Mouse (Mus musculus): ENCODE data around the gene Flt3l. TPM values are rescaled to one million over a fixed set of nuclear protein-coding genes. Genes with fewer than 3 reads are reported as not detected.
"Not testable (repeated sequence)": the region's sequence is repeated elsewhere in the genome, so short reads cannot be mapped to it uniquely, and the experiment has no call there.

Flt3l gene
- polyA plus RNA-seq, 1 experiment from 2014 or later = 2.5 TPM

- H3K4me2 ChIP-seq (ENCODE audit: low read depth, low read length) = no peak overlapping the region
- H3K27me3 ChIP-seq (replicated peaks; ENCODE audit: control insufficient read depth, insufficient read depth, low read length) = no peaks in the 10 kb centered on the region
- H3K9ac ChIP-seq (ENCODE audit: low read depth, low read length) = 0 out of 2 replicates have a peak overlapping the region, but pooled peaks have one; percentile 33
- peak; percentile 58 for ATAC-seq
- no peak overlapping the region for H3K4me3 ChIP-seq (ENCODE audit: low read length)
- no peaks in the 10 kb centered on the region for H3K9me3 ChIP-seq (ENCODE audit: control insufficient read depth, low read length)
- H3K27ac ChIP-seq (ENCODE audit: low read length) = peak overlapping the region; percentile 88
- H3K4me1 ChIP-seq (ENCODE audit: control insufficient read depth, insufficient read depth, low read length) = peaks cover 15% of the 10 kb centered on the region
- 49% methylated on average over 2 of the region's 2 CpGs for whole genome bisulfite sequencing
- H3K36me3 ChIP-seq (ENCODE audit: control insufficient read depth, insufficient read depth, low read length) = no peaks in the 10 kb centered on the region
Measured at GRCm38 (mm10) chr7:45113476-45113875, 22.8 kb downstream of the Flt3l start.

- ATAC-seq = peak; percentile 89
- no peaks in the 10 kb centered on the region for H3K9me3 ChIP-seq (ENCODE audit: control insufficient read depth, low read length)
Measured at GRCm38 (mm10) chr7:45112529-45112928, 23.7 kb downstream of the Flt3l start.

GRCm38 (mm10) chr7:45111940-45112339 is 24.3 kb downstream of the Flt3l start:
- no peak overlapping the region for H3K4me2 ChIP-seq (ENCODE audit: low read depth, low read length)
- H3K36me3 ChIP-seq (ENCODE audit: control insufficient read depth, insufficient read depth, low read length) = no peaks in the 10 kb centered on the region
- H3K4me3 ChIP-seq (ENCODE audit: low read length) = no peak overlapping the region
- H3K9me3 ChIP-seq (ENCODE audit: control insufficient read depth, low read length) = no peaks in the 10 kb centered on the region
- ATAC-seq = no peak
- no peaks in the 10 kb centered on the region for H3K27me3 ChIP-seq (replicated peaks; ENCODE audit: control insufficient read depth, insufficient read depth, low read length)
- peak overlapping the region; percentile 43 for H3K27ac ChIP-seq (ENCODE audit: low read length)
- H3K9ac ChIP-seq (ENCODE audit: low read depth, low read length) = no peak overlapping the region
- H3K4me1 ChIP-seq (ENCODE audit: control insufficient read depth, insufficient read depth, low read length) = peaks cover 12% of the 10 kb centered on the region
- WGBS = 45% methylated on average over 2 of the region's 2 CpGs

More at GRCm38 (mm10) chr7:45112529-45112928, 23.7 kb downstream of the Flt3l start:
- no peaks in the 10 kb centered on the region for H3K27me3 ChIP-seq (replicated peaks; ENCODE audit: control insufficient read depth, insufficient read depth, low read length)
- peaks cover 15% of the 10 kb centered on the region for H3K4me1 ChIP-seq (ENCODE audit: control insufficient read depth, insufficient read depth, low read length)
- no peak overlapping the region for H3K4me2 ChIP-seq (ENCODE audit: low read depth, low read length)
- H3K36me3 ChIP-seq (ENCODE audit: control insufficient read depth, insufficient read depth, low read length) = no peaks in the 10 kb centered on the region
- H3K9ac ChIP-seq (ENCODE audit: low read depth, low read length) = no peak overlapping the region
- peak overlapping the region; percentile 43 for H3K27ac ChIP-seq (ENCODE audit: low read length)
- 32% methylated on average over 3 of the region's 3 CpGs for WGBS
- no peak overlapping the region for H3K4me3 ChIP-seq (ENCODE audit: low read length)

- not testable (repeated sequence) for H3K36me3 ChIP-seq (ENCODE audit: control insufficient read depth, insufficient read depth, low read length); H3K4me3 ChIP-seq (ENCODE audit: low read length); H3K4me1 ChIP-seq (ENCODE audit: control insufficient read depth, insufficient read depth, low read length); ATAC-seq; H3K9ac ChIP-seq (ENCODE audit: low read depth, low read length); H3K9me3 ChIP-seq (ENCODE audit: control insufficient read depth, low read length); H3K27ac ChIP-seq (ENCODE audit: low read length); H3K4me2 ChIP-seq (ENCODE audit: low read depth, low read length); H3K27me3 ChIP-seq (replicated peaks; ENCODE audit: control insufficient read depth, insufficient read depth, low read length)
- 92% methylated on average over 4 of the region's 4 CpGs for WGBS
Measured at GRCm38 (mm10) chr7:45110089-45110488, 26.1 kb downstream of the Flt3l start.

DNA sequence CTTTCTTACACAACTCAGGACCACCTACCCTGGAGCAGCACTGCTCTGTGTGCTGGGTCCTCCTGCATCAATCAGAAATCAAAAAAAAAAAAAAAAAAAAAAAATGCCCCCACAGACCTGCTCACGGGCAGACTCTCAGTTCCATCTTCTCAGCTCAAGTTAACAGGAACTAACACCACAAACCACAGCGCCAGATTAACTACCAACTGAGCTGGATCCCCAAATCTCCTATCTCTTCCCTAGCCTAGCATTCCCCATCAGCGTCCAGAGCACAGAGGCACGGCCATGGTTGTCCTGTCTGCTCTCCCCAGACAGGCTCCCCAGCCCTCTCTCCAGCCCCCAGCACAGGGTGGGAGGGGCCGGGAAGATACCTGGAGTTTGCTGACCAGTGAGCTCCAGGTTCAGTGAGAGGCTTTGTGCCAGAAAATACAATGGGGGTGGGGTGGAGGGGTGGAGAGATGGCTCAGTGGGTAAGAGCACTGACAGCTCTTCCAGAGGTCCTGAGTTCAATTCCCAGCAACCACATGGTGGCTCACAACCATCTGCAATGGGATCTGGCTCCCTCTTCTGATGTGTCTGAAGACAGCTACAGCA is 29.1 kb downstream of the Flt3l start:
- 73% methylated on average over 5 of the region's 5 CpGs for WGBS
- no peak for ATAC-seq
- Histone ChIP-seq H3K4me3 (ENCODE audit: low read length) (no peak overlapping the region), H3K36me3 (ENCODE audit: control insufficient read depth, insufficient read depth, low read length) (no peaks in the 10 kb centered on the region), H3K9me3 (ENCODE audit: control insufficient read depth, low read length) (no peaks in the 10 kb centered on the region), H3K27me3 (replicated peaks; ENCODE audit: control insufficient read depth, insufficient read depth, low read length) (no peaks in the 10 kb centered on the region), H3K9ac (ENCODE audit: low read depth, low read length) (no peak overlapping the region), H3K4me1 (ENCODE audit: control insufficient read depth, insufficient read depth, low read length) (peaks cover 26% of the 10 kb centered on the region), H3K4me2 (ENCODE audit: low read depth, low read length) (no peak overlapping the region), H3K27ac (ENCODE audit: low read length) (no peak overlapping the region)

DNA sequence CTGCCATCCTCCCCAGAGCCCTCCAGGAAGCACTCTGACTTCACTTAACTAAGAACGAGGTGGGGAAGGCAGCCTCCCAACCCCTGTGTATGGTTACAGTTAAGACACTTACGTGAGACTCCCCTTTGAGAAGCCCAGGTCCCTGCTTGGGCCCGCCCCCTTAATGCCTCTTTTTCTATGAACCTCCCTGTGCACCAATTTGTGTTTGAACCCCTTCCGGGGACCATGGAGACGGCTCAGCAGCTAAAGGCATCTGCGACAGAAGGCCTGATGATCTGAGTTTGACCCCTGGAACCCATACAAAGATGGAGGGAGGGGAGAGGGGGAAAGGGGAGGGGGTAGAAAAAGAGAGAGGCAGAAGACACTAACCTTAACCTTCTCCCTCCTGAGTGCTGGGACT is 29.8 kb downstream of the Flt3l start:
- Histone ChIP-seq H3K4me1 (ENCODE audit: control insufficient read depth, insufficient read depth, low read length) (peaks cover 27% of the 10 kb centered on the region), H3K27ac (ENCODE audit: low read length) (no peak overlapping the region), H3K9me3 (ENCODE audit: control insufficient read depth, low read length) (no peaks in the 10 kb centered on the region), H3K27me3 (replicated peaks; ENCODE audit: control insufficient read depth, insufficient read depth, low read length) (no peaks in the 10 kb centered on the region), H3K9ac (ENCODE audit: low read depth, low read length) (no peak overlapping the region), H3K4me2 (ENCODE audit: low read depth, low read length) (no peak overlapping the region), H3K36me3 (ENCODE audit: control insufficient read depth, insufficient read depth, low read length) (no peaks in the 10 kb centered on the region), H3K4me3 (ENCODE audit: low read length) (no peak overlapping the region)
- no peak for ATAC-seq
- WGBS = 53% methylated on average over 6 of the region's 6 CpGs

DNA sequence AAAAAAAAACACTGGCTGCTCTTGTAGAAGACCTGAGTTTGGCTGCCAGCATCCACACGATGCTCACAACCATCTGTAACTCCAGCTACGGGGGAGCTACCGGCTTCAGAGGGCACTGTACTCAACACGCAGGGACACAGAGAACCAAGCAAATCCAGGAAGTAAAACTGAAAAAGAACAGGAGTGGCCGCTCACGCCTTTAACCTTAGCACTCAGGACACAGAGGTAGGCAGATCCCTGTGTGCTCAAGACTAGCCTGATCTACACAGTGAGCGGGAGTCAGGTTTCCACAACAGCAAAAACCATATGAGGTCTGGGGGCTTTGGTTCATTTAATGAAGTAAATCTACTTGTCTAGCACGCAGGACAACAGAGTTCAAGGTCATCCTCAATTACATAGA is 30.7 kb downstream of the Flt3l start:
- no peak overlapping the region for H3K4me3 ChIP-seq (ENCODE audit: low read length)
- H3K27me3 ChIP-seq (replicated peaks; ENCODE audit: control insufficient read depth, insufficient read depth, low read length) = no peaks in the 10 kb centered on the region
- no peak overlapping the region for H3K9ac ChIP-seq (ENCODE audit: low read depth, low read length)
- H3K36me3 ChIP-seq (ENCODE audit: control insufficient read depth, insufficient read depth, low read length) = no peaks in the 10 kb centered on the region
- ATAC-seq = peak; percentile 63
- peak overlapping the region; percentile 31 for H3K27ac ChIP-seq (ENCODE audit: low read length)
- peaks cover 25% of the 10 kb centered on the region for H3K4me1 ChIP-seq (ENCODE audit: control insufficient read depth, insufficient read depth, low read length)
- H3K9me3 ChIP-seq (ENCODE audit: control insufficient read depth, low read length) = no peaks in the 10 kb centered on the region
- H3K4me2 ChIP-seq (ENCODE audit: low read depth, low read length) = no peak overlapping the region
- 58% methylated on average over 8 of the region's 8 CpGs for WGBS

DNA sequence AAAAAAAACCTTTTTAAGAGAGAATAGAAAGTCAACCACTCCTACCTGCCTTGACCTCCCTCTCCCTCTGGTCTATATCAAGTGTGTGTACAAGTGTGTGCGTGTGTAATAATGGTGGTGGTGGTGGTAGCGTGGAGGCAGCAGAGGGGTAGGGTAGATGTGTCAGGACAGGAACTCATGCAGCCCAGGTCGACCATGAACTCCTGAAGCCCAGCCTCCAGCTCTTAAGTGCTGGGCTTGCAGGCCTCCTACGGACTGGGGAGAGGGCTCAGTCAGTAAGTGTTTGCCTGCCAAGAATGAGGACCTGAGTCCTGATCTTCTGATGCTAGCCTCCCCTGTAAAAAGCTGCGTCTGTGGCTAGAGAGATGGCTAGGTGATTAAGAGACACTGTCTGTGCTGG is 31.3 kb downstream of the Flt3l start:
- no peak overlapping the region for H3K9ac ChIP-seq (ENCODE audit: low read depth, low read length)
- H3K9me3 ChIP-seq (ENCODE audit: control insufficient read depth, low read length) = no peaks in the 10 kb centered on the region
- H3K27me3 ChIP-seq (replicated peaks; ENCODE audit: control insufficient read depth, insufficient read depth, low read length) = no peaks in the 10 kb centered on the region
- H3K4me2 ChIP-seq (ENCODE audit: low read depth, low read length) = no peak overlapping the region
- no peak for ATAC-seq
- WGBS = 80% methylated on average over 5 of the region's 5 CpGs
- H3K4me3 ChIP-seq (ENCODE audit: low read length) = no peak overlapping the region
- H3K27ac ChIP-seq (ENCODE audit: low read length) = 0 out of 2 replicates have a peak overlapping the region, but pooled peaks have one; percentile 11
- H3K4me1 ChIP-seq (ENCODE audit: control insufficient read depth, insufficient read depth, low read length) = peaks cover 25% of the 10 kb centered on the region
- no peaks in the 10 kb centered on the region for H3K36me3 ChIP-seq (ENCODE audit: control insufficient read depth, insufficient read depth, low read length)

DNA sequence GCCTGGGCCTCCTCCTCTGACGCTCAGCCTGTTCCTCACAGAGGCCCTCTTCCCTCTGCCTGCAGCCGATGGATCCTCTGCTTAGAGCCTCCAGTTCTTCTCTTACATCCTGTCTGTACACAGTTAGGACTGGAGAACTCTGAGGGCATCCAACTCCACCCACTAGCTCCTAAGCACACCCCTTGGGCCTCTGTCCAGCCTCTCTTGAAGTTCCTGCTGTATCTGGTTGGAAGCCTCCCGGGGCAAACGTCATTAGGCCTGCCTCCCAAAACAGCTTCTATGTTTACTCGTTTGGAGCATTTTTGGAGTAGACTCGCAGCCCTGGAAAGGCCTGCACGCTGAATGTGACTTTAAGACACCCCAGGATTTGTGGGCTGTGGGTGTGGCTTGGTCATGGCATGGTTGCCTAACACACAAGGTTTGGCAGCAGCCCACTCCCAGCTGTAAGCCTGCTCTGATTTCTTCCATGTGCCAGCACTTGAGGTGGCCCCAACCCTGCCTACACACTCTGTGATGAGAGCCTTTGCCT is 32.5 kb downstream of the Flt3l start, which contains the start of gene Fcgrt:
Gene Fcgrt, minus strand, starts transcription at position 200 of the 529 bp plus-strand sequence.
- WGBS = 19% methylated on average over 7 of the region's 7 CpGs
- Histone ChIP-seq H3K36me3 (ENCODE audit: control insufficient read depth, insufficient read depth, low read length) (no peaks in the 10 kb centered on the region), H3K9ac (ENCODE audit: low read depth, low read length) (peak within 1 kb of the TSS; percentile 75), H3K9me3 (ENCODE audit: control insufficient read depth, low read length) (no peaks in the 10 kb centered on the region), H3K4me2 (ENCODE audit: low read depth, low read length) (peak within 1 kb of the TSS; percentile 65), H3K27ac (ENCODE audit: low read length) (peak within 1 kb of the TSS; percentile 93), H3K27me3 (replicated peaks; ENCODE audit: control insufficient read depth, insufficient read depth, low read length) (no peaks in the 10 kb centered on the region), H3K4me1 (ENCODE audit: control insufficient read depth, insufficient read depth, low read length) (peaks cover 25% of the 10 kb centered on the region), H3K4me3 (ENCODE audit: low read length) (peak within 1 kb of the TSS; percentile 55)
- peak; percentile 93 for ATAC-seq
